Mouse (Mus musculus): ENCODE data around the gene Ccdc134. TPM values are rescaled to one million over a fixed set of nuclear protein-coding genes. Genes with fewer than 3 reads are reported as not detected.

Ccdc134 gene
- polyA plus RNA-seq, 1 experiment: 82.1 TPM

GRCm38 (mm10) chr15:82150042-82150441, 22.3 kb downstream of the Ccdc134 start:
- Histone ChIP-seq H3K4me3 (no peak overlapping the region), H3ac (ENCODE audit: control insufficient read depth, insufficient read length) (no peak overlapping the region), H3K79me2 (ENCODE audit: control insufficient read depth, insufficient read depth) (peaks cover 73% of the 10 kb centered on the region), H3K4me2 (ENCODE audit: low read depth) (peak overlapping the region; percentile 26), H3K27me3 (ENCODE audit: control insufficient read depth, insufficient read depth, insufficient read length) (no peaks in the 10 kb centered on the region), H3K36me3 (ENCODE audit: control insufficient read depth, insufficient read depth) (peaks cover 19% of the 10 kb centered on the region)
- no peak for TF ChIP-seq E2F4 (IDR thresholded peaks at IDR 0.05; ENCODE audit: insufficient read depth)
- TF ChIP-seq POLR2A (IDR thresholded peaks at IDR 0.05; ENCODE audit: insufficient read length, low read depth): no peak
- TF ChIP-seq USF1 (IDR thresholded peaks at IDR 0.05; ENCODE audit: low read depth): no peak
- TF ChIP-seq MYOG (IDR thresholded peaks at IDR 0.05; ENCODE audit: control insufficient read depth in 1 of 3, insufficient read depth in 1 of 3, insufficient read length in 2 of 3, low read depth in 2 of 3): no peak
- TF ChIP-seq SRF (IDR thresholded peaks at IDR 0.05; ENCODE audit: control insufficient read depth, insufficient read length, low read depth): no peak
- TF ChIP-seq TCF12 (IDR thresholded peaks at IDR 0.05; ENCODE audit: insufficient read depth, poor library complexity, severe bottlenecking): no peak
- no peak for TF ChIP-seq MAX (IDR thresholded peaks at IDR 0.05; ENCODE audit: low read depth)
- TF ChIP-seq CEBPB (IDR thresholded peaks at IDR 0.05; ENCODE audit: insufficient read depth, poor library complexity, severe bottlenecking): no peak
- no peak for TF ChIP-seq REST (IDR thresholded peaks at IDR 0.05; ENCODE audit: insufficient read depth, insufficient read length)
- TF ChIP-seq POLR2AphosphoS2 (IDR thresholded peaks at IDR 0.05; ENCODE audit: insufficient read length, low read depth): no peak
- TF ChIP-seq MYOD1 (IDR thresholded peaks at IDR 0.05; ENCODE audit: control insufficient read depth in 1 of 3, insufficient read length in 2 of 3, low read depth in 2 of 3): no peak
- no peak for TF ChIP-seq TCF3 (IDR thresholded peaks at IDR 0.05; ENCODE audit: insufficient read length, low read depth)

DNA sequence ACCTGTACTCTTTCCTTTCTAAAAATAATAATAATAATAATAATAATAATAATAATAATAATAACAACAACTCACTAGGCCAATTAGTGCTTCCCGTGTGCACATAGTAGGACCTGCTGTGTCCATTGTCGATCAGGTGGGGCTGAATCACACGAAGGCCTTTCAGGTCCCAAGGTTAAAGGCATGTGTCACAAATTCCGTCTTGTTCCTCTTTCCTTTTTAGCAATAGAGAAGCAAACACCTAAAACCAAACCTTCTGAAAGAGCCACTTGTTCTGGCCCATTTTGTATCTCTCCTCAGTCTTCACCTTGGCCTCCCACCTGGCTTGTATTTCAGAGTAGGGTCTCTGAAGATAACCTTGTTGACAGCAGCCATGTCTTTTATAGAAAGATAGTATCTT, 23.5 kb downstream of the Ccdc134 start:
- H3ac ChIP-seq (ENCODE audit: control insufficient read depth, insufficient read length): no peak overlapping the region
- H3K27me3 ChIP-seq (ENCODE audit: control insufficient read depth, insufficient read depth, insufficient read length): no peaks in the 10 kb centered on the region
- no peak overlapping the region for H3K4me2 ChIP-seq (ENCODE audit: low read depth)
- peaks cover 19% of the 10 kb centered on the region for H3K36me3 ChIP-seq (ENCODE audit: control insufficient read depth, insufficient read depth)
- TF ChIP-seq REST (IDR thresholded peaks at IDR 0.05; ENCODE audit: insufficient read depth, insufficient read length) (no peak), TCF12 (IDR thresholded peaks at IDR 0.05; ENCODE audit: insufficient read depth, poor library complexity, severe bottlenecking) (no peak), POLR2AphosphoS2 (IDR thresholded peaks at IDR 0.05; ENCODE audit: insufficient read length, low read depth) (peak; percentile 19)
- H3K79me2 ChIP-seq (ENCODE audit: control insufficient read depth, insufficient read depth): peaks cover 84% of the 10 kb centered on the region
- H3K4me3 ChIP-seq: no peak overlapping the region

DNA sequence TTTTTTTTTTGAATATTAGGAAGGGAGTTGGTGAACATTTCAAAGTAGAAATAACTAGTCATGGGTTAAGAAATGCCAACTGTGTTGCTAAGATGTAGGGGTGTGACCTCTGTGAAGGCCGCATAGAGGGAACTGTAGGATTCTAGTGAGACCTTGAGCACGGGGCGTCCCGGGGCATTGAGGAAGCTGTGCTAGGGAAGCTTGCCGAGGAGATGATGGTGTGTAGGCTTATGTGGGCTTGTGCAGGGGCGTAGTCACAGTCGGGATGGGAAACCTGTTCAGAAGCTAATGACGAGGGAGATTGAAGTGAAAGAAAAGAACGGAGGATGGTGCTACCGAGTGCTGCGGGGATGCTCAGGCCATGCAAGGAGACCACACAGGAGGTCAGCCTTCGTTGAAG, 24.3 kb downstream of the Ccdc134 start:
- Histone ChIP-seq H3K36me3 (ENCODE audit: control insufficient read depth, insufficient read depth) (peaks cover 19% of the 10 kb centered on the region), H3K4me2 (ENCODE audit: low read depth) (peak overlapping the region; percentile 30), H3K4me3 (no peak overlapping the region), H3K79me2 (ENCODE audit: control insufficient read depth, insufficient read depth) (peaks cover 93% of the 10 kb centered on the region), H3ac (ENCODE audit: control insufficient read depth, insufficient read length) (no peak overlapping the region), H3K27me3 (ENCODE audit: control insufficient read depth, insufficient read depth, insufficient read length) (no peaks in the 10 kb centered on the region)
- TF ChIP-seq MYOD1 (IDR thresholded peaks at IDR 0.05; ENCODE audit: control insufficient read depth in 1 of 3, insufficient read length in 2 of 3, low read depth in 2 of 3): no peak
- no peak for TF ChIP-seq USF1 (IDR thresholded peaks at IDR 0.05; ENCODE audit: low read depth)
- TF ChIP-seq POLR2A (IDR thresholded peaks at IDR 0.05; ENCODE audit: insufficient read length, low read depth): peak; percentile 27
- no peak for TF ChIP-seq CEBPB (IDR thresholded peaks at IDR 0.05; ENCODE audit: insufficient read depth, poor library complexity, severe bottlenecking)

- peaks cover 19% of the 10 kb centered on the region for H3K36me3 ChIP-seq (ENCODE audit: control insufficient read depth, insufficient read depth)
- no peak for TF ChIP-seq SRF (IDR thresholded peaks at IDR 0.05; ENCODE audit: control insufficient read depth, insufficient read length, low read depth)
- peak; percentile 45 for TF ChIP-seq POLR2AphosphoS2 (IDR thresholded peaks at IDR 0.05; ENCODE audit: insufficient read length, low read depth)
- TF ChIP-seq MYOD1 (IDR thresholded peaks at IDR 0.05; ENCODE audit: control insufficient read depth in 1 of 3, insufficient read length in 2 of 3, low read depth in 2 of 3): no peak
- peaks cover 97% of the 10 kb centered on the region for H3K79me2 ChIP-seq (ENCODE audit: control insufficient read depth, insufficient read depth)
- no peak overlapping the region for H3K4me3 ChIP-seq
- no peak overlapping the region for H3ac ChIP-seq (ENCODE audit: control insufficient read depth, insufficient read length)
- H3K27me3 ChIP-seq (ENCODE audit: control insufficient read depth, insufficient read depth, insufficient read length): no peaks in the 10 kb centered on the region
- H3K4me2 ChIP-seq (ENCODE audit: low read depth): peak overlapping the region; percentile 30
Observed at GRCm38 (mm10) chr15:82152435-82152834, 24.7 kb downstream of the Ccdc134 start.

- Histone ChIP-seq H3K27me3 (ENCODE audit: control insufficient read depth, insufficient read depth, insufficient read length) (no peaks in the 10 kb centered on the region), H3K36me3 (ENCODE audit: control insufficient read depth, insufficient read depth) (peaks cover 9% of the 10 kb centered on the region), H3K4me3 (no peak overlapping the region), H3ac (ENCODE audit: control insufficient read depth, insufficient read length) (no peak overlapping the region), H3K79me2 (ENCODE audit: control insufficient read depth, insufficient read depth) (peaks cover 100% of the 10 kb centered on the region), H3K4me2 (ENCODE audit: low read depth) (peak overlapping the region; percentile 65)
- no peak for TF ChIP-seq CEBPB (IDR thresholded peaks at IDR 0.05; ENCODE audit: insufficient read depth, poor library complexity, severe bottlenecking)
- TF ChIP-seq REST (IDR thresholded peaks at IDR 0.05; ENCODE audit: insufficient read depth, insufficient read length): no peak
- no peak for TF ChIP-seq TCF3 (IDR thresholded peaks at IDR 0.05; ENCODE audit: insufficient read length, low read depth)
- TF ChIP-seq MYOD1 (IDR thresholded peaks at IDR 0.05; ENCODE audit: control insufficient read depth in 1 of 3, insufficient read length in 2 of 3, low read depth in 2 of 3): peak in 2 of 3 experiments; percentile 34 to 64
- no peak for TF ChIP-seq POLR2A (IDR thresholded peaks at IDR 0.05; ENCODE audit: insufficient read length, low read depth)
- peak in 2 of 3 experiments; percentile 49 to 79 for TF ChIP-seq MYOG (IDR thresholded peaks at IDR 0.05; ENCODE audit: control insufficient read depth in 1 of 3, insufficient read depth in 1 of 3, insufficient read length in 2 of 3, low read depth in 2 of 3)
- no peak for TF ChIP-seq POLR2AphosphoS2 (IDR thresholded peaks at IDR 0.05; ENCODE audit: insufficient read length, low read depth)
- TF ChIP-seq E2F4 (IDR thresholded peaks at IDR 0.05; ENCODE audit: insufficient read depth): no peak
- TF ChIP-seq TCF12 (IDR thresholded peaks at IDR 0.05; ENCODE audit: insufficient read depth, poor library complexity, severe bottlenecking): peak; percentile 48
- no peak for TF ChIP-seq MAX (IDR thresholded peaks at IDR 0.05; ENCODE audit: low read depth)
- peak; percentile 4 for TF ChIP-seq USF1 (IDR thresholded peaks at IDR 0.05; ENCODE audit: low read depth)
- no peak for TF ChIP-seq SRF (IDR thresholded peaks at IDR 0.05; ENCODE audit: control insufficient read depth, insufficient read length, low read depth)
Observed at GRCm38 (mm10) chr15:82156298-82156697, 28.6 kb downstream of the Ccdc134 start.

Measured in myocyte (in vitro differentiated cells).